Mouse (Mus musculus) spleen, adult 2 months (tissue): ENCODE data around the gene Tomm34.

Experiments
- CTCF ChIP-seq: fragments of 200-500 bp; IDR thresholded peaks from 2 replicates; pipeline ENCODE4 v1.5.1; 2011; ENCODE audit warnings: mild to moderate bottlenecking, inconsistent platforms; ENCODE audit not compliant: insufficient read depth, insufficient read length, insufficient replicate concordance; ENCODE audit errors: extremely low read depth
- POLR2A ChIP-seq: fragments of 200-500 bp; IDR thresholded peaks from 2 replicates; pipeline ENCODE4 v1.6.1; 2011; ENCODE audit warnings: low read depth, low read length, inconsistent platforms

GRCm38 (mm10) chr2:164098603-164099250 is 27.8 kb upstream of the Tomm34 start:
- no peak for TF ChIP-seq POLR2A
- TF ChIP-seq CTCF, result no peak
